Mouse (Mus musculus): ENCODE results near the gene Them5. TPM values are rescaled to one million over a fixed set of nuclear protein-coding genes. Genes with fewer than 3 reads are reported as not detected.

Gene Them5
- polyA plus RNA-seq, 1 experiment = not detected

- WGBS = 40% methylated on average over 4 of the region's 4 CpGs
Measured at GRCm38 (mm10) chr3:94386671-94387070, 44.8 kb downstream of the Them5 start.

GRCm38 (mm10) chr3:94387391-94387790 lies 45.5 kb downstream of the Them5 start:
- TF ChIP-seq POLR2A (IDR thresholded peaks at IDR 0.05; ENCODE audit: low read depth, low read length) (no peak), CTCF (IDR thresholded peaks at IDR 0.05; ENCODE audit: extremely low read depth, insufficient read depth, insufficient read length, insufficient replicate concordance) (no peak)
- DNase-seq (ENCODE audit: low read depth in 1 of 2, low spot score in 2 of 2) = no peak
- 85% methylated on average over 10 of the region's 10 CpGs for WGBS
- no peak overlapping the region for H3K27ac ChIP-seq (ENCODE audit: insufficient read depth, low read length)
- no peak overlapping the region for H3K4me3 ChIP-seq (ENCODE audit: extremely low read depth, insufficient read depth, insufficient read length)
- no peaks in the 10 kb centered on the region for H3K4me1 ChIP-seq (ENCODE audit: control insufficient read depth, insufficient read depth, insufficient read length)
- H3K27me3 ChIP-seq (ENCODE audit: control insufficient read depth, insufficient read depth, low read length) = no peaks in the 10 kb centered on the region
- H3K36me3 ChIP-seq (ENCODE audit: control insufficient read depth, insufficient read depth, low read length) = no peaks in the 10 kb centered on the region

More at GRCm38 (mm10) chr3:94386671-94387070, 44.8 kb downstream of the Them5 start:
- H3K27me3 ChIP-seq (ENCODE audit: control insufficient read depth, insufficient read depth, low read length) = no peaks in the 10 kb centered on the region
- H3K4me3 ChIP-seq (ENCODE audit: extremely low read depth, insufficient read depth, insufficient read length) = no peak overlapping the region
- DNase-seq (ENCODE audit: low read depth in 1 of 2, low spot score in 2 of 2) = no peak
- H3K36me3 ChIP-seq (ENCODE audit: control insufficient read depth, insufficient read depth, low read length) = no peaks in the 10 kb centered on the region
- H3K27ac ChIP-seq (ENCODE audit: insufficient read depth, low read length) = no peak overlapping the region
- H3K4me1 ChIP-seq (ENCODE audit: control insufficient read depth, insufficient read depth, insufficient read length) = no peaks in the 10 kb centered on the region
- TF ChIP-seq CTCF (IDR thresholded peaks at IDR 0.05; ENCODE audit: extremely low read depth, insufficient read depth, insufficient read length, insufficient replicate concordance) (no peak), POLR2A (IDR thresholded peaks at IDR 0.05; ENCODE audit: low read depth, low read length) (no peak)

- no peaks in the 10 kb centered on the region for H3K36me3 ChIP-seq (ENCODE audit: control insufficient read depth, insufficient read depth, low read length)
- WGBS = 13% methylated on average over 5 of the region's 5 CpGs
- no peak overlapping the region for H3K27ac ChIP-seq (ENCODE audit: insufficient read depth, low read length)
- H3K4me1 ChIP-seq (ENCODE audit: control insufficient read depth, insufficient read depth, insufficient read length) = no peaks in the 10 kb centered on the region
- DNase-seq (ENCODE audit: low read depth in 1 of 2, low spot score in 2 of 2) = no peak
- H3K27me3 ChIP-seq (ENCODE audit: control insufficient read depth, insufficient read depth, low read length) = no peaks in the 10 kb centered on the region
- TF ChIP-seq POLR2A (IDR thresholded peaks at IDR 0.05; ENCODE audit: low read depth, low read length) = no peak
- TF ChIP-seq CTCF (IDR thresholded peaks at IDR 0.05; ENCODE audit: extremely low read depth, insufficient read depth, insufficient read length, insufficient replicate concordance) = no peak
- H3K4me3 ChIP-seq (ENCODE audit: extremely low read depth, insufficient read depth, insufficient read length) = no peak overlapping the region
Measured at GRCm38 (mm10) chr3:94388047-94388446, 46.1 kb downstream of the Them5 start.

GRCm38 (mm10) chr3:94389420-94389819 lies 47.5 kb downstream of the Them5 start:
- H3K4me1 ChIP-seq (ENCODE audit: control insufficient read depth, insufficient read depth, insufficient read length) = no peaks in the 10 kb centered on the region
- H3K4me3 ChIP-seq (ENCODE audit: extremely low read depth, insufficient read depth, insufficient read length) = no peak overlapping the region
- no peaks in the 10 kb centered on the region for H3K36me3 ChIP-seq (ENCODE audit: control insufficient read depth, insufficient read depth, low read length)
- WGBS = 91% methylated on average over 16 of the region's 16 CpGs
- no peak overlapping the region for H3K27ac ChIP-seq (ENCODE audit: insufficient read depth, low read length)
- no peak for TF ChIP-seq CTCF (IDR thresholded peaks at IDR 0.05; ENCODE audit: extremely low read depth, insufficient read depth, insufficient read length, insufficient replicate concordance)
- no peak for TF ChIP-seq POLR2A (IDR thresholded peaks at IDR 0.05; ENCODE audit: low read depth, low read length)
- DNase-seq (ENCODE audit: low read depth in 1 of 2, low spot score in 2 of 2) = no peak
- H3K27me3 ChIP-seq (ENCODE audit: control insufficient read depth, insufficient read depth, low read length) = no peaks in the 10 kb centered on the region

- Histone ChIP-seq H3K4me3 (ENCODE audit: extremely low read depth, insufficient read depth, insufficient read length) (no peak overlapping the region), H3K27me3 (ENCODE audit: control insufficient read depth, insufficient read depth, low read length) (no peaks in the 10 kb centered on the region), H3K4me1 (ENCODE audit: control insufficient read depth, insufficient read depth, insufficient read length) (no peaks in the 10 kb centered on the region), H3K36me3 (ENCODE audit: control insufficient read depth, insufficient read depth, low read length) (no peaks in the 10 kb centered on the region), H3K27ac (ENCODE audit: insufficient read depth, low read length) (no peak overlapping the region)
- no peak for TF ChIP-seq POLR2A (IDR thresholded peaks at IDR 0.05; ENCODE audit: low read depth, low read length)
- TF ChIP-seq CTCF (IDR thresholded peaks at IDR 0.05; ENCODE audit: extremely low read depth, insufficient read depth, insufficient read length, insufficient replicate concordance) = no peak
- WGBS = 89% methylated on average over 5 of the region's 5 CpGs
- DNase-seq (ENCODE audit: low read depth in 1 of 2, low spot score in 2 of 2) = no peak
Measured at GRCm38 (mm10) chr3:94391001-94391400, 49.1 kb downstream of the Them5 start.

- 81% methylated on average over 2 of the region's 2 CpGs for WGBS
- no peaks in the 10 kb centered on the region for H3K4me1 ChIP-seq (ENCODE audit: control insufficient read depth, insufficient read depth, insufficient read length)
- H3K4me3 ChIP-seq (ENCODE audit: extremely low read depth, insufficient read depth, insufficient read length) = no peak overlapping the region
- TF ChIP-seq POLR2A (IDR thresholded peaks at IDR 0.05; ENCODE audit: low read depth, low read length) = no peak
- no peak for TF ChIP-seq CTCF (IDR thresholded peaks at IDR 0.05; ENCODE audit: extremely low read depth, insufficient read depth, insufficient read length, insufficient replicate concordance)
- no peak for DNase-seq (ENCODE audit: low read depth in 1 of 2, low spot score in 2 of 2)
- no peak overlapping the region for H3K27ac ChIP-seq (ENCODE audit: insufficient read depth, low read length)
- no peaks in the 10 kb centered on the region for H3K27me3 ChIP-seq (ENCODE audit: control insufficient read depth, insufficient read depth, low read length)
- H3K36me3 ChIP-seq (ENCODE audit: control insufficient read depth, insufficient read depth, low read length) = no peaks in the 10 kb centered on the region
Measured at GRCm38 (mm10) chr3:94392128-94392527, 50.2 kb downstream of the Them5 start.

GRCm38 (mm10) chr3:94393049-94393448 lies 51.1 kb downstream of the Them5 start:
- H3K36me3 ChIP-seq (ENCODE audit: control insufficient read depth, insufficient read depth, low read length) = no peaks in the 10 kb centered on the region
- no peak for TF ChIP-seq POLR2A (IDR thresholded peaks at IDR 0.05; ENCODE audit: low read depth, low read length)
- TF ChIP-seq CTCF (IDR thresholded peaks at IDR 0.05; ENCODE audit: extremely low read depth, insufficient read depth, insufficient read length, insufficient replicate concordance) = no peak
- WGBS = 79% methylated on average over 4 of the region's 4 CpGs
- H3K4me3 ChIP-seq (ENCODE audit: extremely low read depth, insufficient read depth, insufficient read length) = no peak overlapping the region
- no peak overlapping the region for H3K27ac ChIP-seq (ENCODE audit: insufficient read depth, low read length)
- no peaks in the 10 kb centered on the region for H3K27me3 ChIP-seq (ENCODE audit: control insufficient read depth, insufficient read depth, low read length)
- no peaks in the 10 kb centered on the region for H3K4me1 ChIP-seq (ENCODE audit: control insufficient read depth, insufficient read depth, insufficient read length)
- DNase-seq (ENCODE audit: low read depth in 1 of 2, low spot score in 2 of 2) = no peak

All from spleen, adult 2 months (tissue).